In the genomic region with DNA sequence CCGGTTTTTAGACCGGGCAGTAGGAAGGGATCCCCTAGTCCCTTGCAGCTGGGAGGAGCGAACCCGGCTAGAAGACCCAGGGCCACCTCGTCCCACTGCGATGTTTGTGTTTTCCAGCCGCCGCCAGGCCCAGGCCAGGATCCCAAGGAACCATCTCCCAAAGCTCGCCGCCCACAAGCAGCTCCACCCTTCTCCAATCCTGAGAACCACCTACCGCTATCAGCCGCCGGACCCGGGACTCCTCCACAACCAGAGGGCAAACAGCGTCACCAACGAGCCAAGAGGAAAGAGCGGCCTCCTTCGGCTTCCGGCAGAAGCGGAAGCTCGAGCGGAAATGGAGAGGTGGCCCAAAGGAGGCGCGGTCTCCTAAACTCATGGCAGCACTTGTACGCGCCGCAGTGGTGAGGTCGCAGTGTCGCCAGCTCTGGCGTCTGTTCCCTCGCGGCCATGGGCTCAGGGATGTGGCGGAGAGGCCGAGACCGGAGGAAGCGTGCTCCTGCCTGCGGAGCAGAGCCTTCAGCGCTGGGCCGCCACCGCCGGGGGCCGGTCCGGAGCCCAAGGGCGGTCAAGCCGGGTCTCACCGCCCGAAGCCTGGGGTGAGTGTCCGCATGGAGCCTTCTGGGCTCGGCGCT, we compare ENCODE assay signal across 8 mouse cellular contexts. TPM values are rescaled to one million over a fixed set of nuclear protein-coding genes. Genes with fewer than 3 reads are reported as not detected.
DNase-seq lines count a peak whose midpoint lies in the region; ATAC-seq and TF ChIP-seq lines count a peak whose summit lies in the region.

A gene (minus strand): TSS at position 274 of the 632 bp plus-strand sequence.
A gene (plus strand): TSS at position 350 of the 632 bp plus-strand sequence.

- peak within 1 kb of the TSS; percentile 65 for H3K4me3 ChIP-seq in cortical plate, adult 2 months (ENCODE audit: insufficient read depth, low read length)
- peak within 1 kb of the TSS; percentile 94 for H3K4me3 ChIP-seq in megakaryocyte, embryonic 14.5 days (replicated peaks)

- no peaks in the 10 kb centered on the region for H3K27me3 ChIP-seq in megakaryocyte, embryonic 14.5 days (replicated peaks)

- no peak for TF ChIP-seq CTCF in cortical plate, adult 2 months (IDR thresholded peaks at IDR 0.05; ENCODE audit: extremely low read depth, insufficient read depth, low read length)

- ATAC-seq in activated CD4-positive, CD25-positive, alpha-beta regulatory T cell, adult 4 months, result peak; percentile 94

- peak within 1 kb of the TSS; percentile 26; the same call in 1 of the 2 replicates for H3K27ac ChIP-seq in cortical plate, adult 2 months (ENCODE audit: insufficient read depth, low read length)

- H3K4me1 ChIP-seq in cortical plate, adult 2 months (ENCODE audit: control insufficient read depth, insufficient read depth, low read length), result no peaks in the 10 kb centered on the region; the same call in 1 of the 2 replicates
- peaks cover 29% of the 10 kb centered on the region for H3K4me1 ChIP-seq in megakaryocyte, embryonic 14.5 days

- no peaks in the 10 kb centered on the region for H3K9me3 ChIP-seq in megakaryocyte, embryonic 14.5 days

- DNase-seq in gastrocnemius, adult 8-10 months (ENCODE audit: low spot score in 2 of 2), result peak; percentile 72 to 84
- DNase-seq in hindlimb bud, embryonic 11.5 days (ENCODE audit: extremely low spot score, low read depth, low spot score), result peak; percentile 20
- peak; percentile 75 to 82 for DNase-seq in left cerebral cortex, adult 8-10 months (ENCODE audit: low spot score in 2 of 2)
- DNase-seq in right cerebral cortex, postnatal 10 days (ENCODE audit: low spot score in 2 of 2), result peak; percentile 92 to 93
- DNase-seq in urinary bladder, postnatal 25 days (ENCODE audit: low spot score), result peak; percentile 75

- peaks cover 44% of the 10 kb centered on the region for H3K36me3 ChIP-seq in megakaryocyte, embryonic 14.5 days (replicated peaks; ENCODE audit: low read length)

- TF ChIP-seq POLR2A in cortical plate, adult 2 months (IDR thresholded peaks at IDR 0.05; ENCODE audit: extremely low read depth, insufficient read depth, low read length), result peak; percentile 76

RNA-seq across cellular contexts. Expression of the first gene that starts in this region (rescaled TPM):
- polyA plus RNA-seq in activated CD4-positive, CD25-positive, alpha-beta regulatory T cell, adult 4 months (2017; shearing (Covaris generic)), result 10 to 100 TPM; 66.8 to 67.3 TPM
- 24.0 and 30.3 TPM in 2 replicates for polyA plus RNA-seq in cortical plate, adult 2 months (2012; rRNA removed)
- total RNA-seq in gastrocnemius, adult 8-10 months (2022), result 1 to 10 TPM; 6.0 to 9.4 (median 6.5) TPM
- 10 to 100 TPM; 24.6 to 30.2 (median 28.9) TPM for total RNA-seq in left cerebral cortex, adult 8-10 months (2022)
- 0.82 TPM in 1 of 2 replicates, not detected in the other for polyA plus RNA-seq in megakaryocyte, embryonic 14.5 days (2012; ENCODE audit: insufficient read depth, low replicate concordance)

RNA-seq across cellular contexts. Expression of the second gene that starts in this region (rescaled TPM):
- polyA plus RNA-seq in activated CD4-positive, CD25-positive, alpha-beta regulatory T cell, adult 4 months (2017; shearing (Covaris generic)), result 1 to 10 TPM; 6.9 to 8.9 TPM
- 6.0 and 6.2 TPM in 2 replicates for polyA plus RNA-seq in cortical plate, adult 2 months (2012; rRNA removed)
- total RNA-seq in gastrocnemius, adult 8-10 months (2022), result 1 to 10 TPM; 6.9 to 8.8 (median 7.7) TPM
- 10 to 100 TPM; 10.2 to 15.0 (median 11.0) TPM for total RNA-seq in left cerebral cortex, adult 8-10 months (2022)
- polyA plus RNA-seq in megakaryocyte, embryonic 14.5 days (2012; ENCODE audit: insufficient read depth, low replicate concordance), result 1.2 TPM in 1 of 2 replicates, not detected in the other

Comparison
In these comparisons a context has a peak if more than half of its experiments do, and no peak if none do; other contexts are left out.
1. Peak in every context shown above with its lines: DNase-seq, ATAC-seq, H3K4me3 ChIP-seq and H3K27ac ChIP-seq.
2. RNA of the first gene that starts in this region (polyA plus RNA-seq): 66.8 to 67.3 TPM in activated CD4-positive, CD25-positive, alpha-beta regulatory T cell, adult 4 months and 24.0 to 30.3 TPM in cortical plate, adult 2 months; 0.82 TPM in megakaryocyte, embryonic 14.5 days; every median in the first group is over 10 times any median in the second.
3. DNase-seq: peak in every context shown above with its lines; median percentile 92 in right cerebral cortex, postnatal 10 days; 78 in left cerebral cortex, adult 8-10 months; 78 in gastrocnemius, adult 8-10 months; 75 in urinary bladder, postnatal 25 days; 20 in hindlimb bud, embryonic 11.5 days.